ENCODE assay signal across 7 mouse cellular contexts in genomic region chr2:112367222-112367621, GRCm38 (mm10). TPM values are rescaled to one million over a fixed set of nuclear protein-coding genes. Genes with fewer than 3 reads are reported as not detected.
DNase-seq lines count a peak whose midpoint lies in the region; ATAC-seq and TF ChIP-seq lines count a peak whose summit lies in the region.

No protein-coding gene starts in this region.

- 12% methylated on average over 15 of the region's 15 CpGs for WGBS in lung, embryonic 16.5 days
- WGBS in cerebellum, adult 2 months = 15% methylated on average over 15 of the region's 15 CpGs
- 15% methylated on average over 15 of the region's 15 CpGs for WGBS in liver, embryonic 11.5 days
- WGBS in stomach, embryonic 14.5 days = 16% methylated on average over 15 of the region's 15 CpGs

- H3K4me3 ChIP-seq in lung, embryonic 16.5 days (ENCODE audit: low read length) = peak overlapping the region; percentile 97
- peak overlapping the region; percentile 99 for H3K4me3 ChIP-seq in cerebellum, adult 2 months (replicated peaks; ENCODE audit: insufficient read depth, low read depth, low read length)
- H3K4me3 ChIP-seq in liver, embryonic 11.5 days (ENCODE audit: low read depth, low read length) = peak overlapping the region; percentile 82
- peak overlapping the region; percentile 82 for H3K4me3 ChIP-seq in stomach, embryonic 14.5 days (ENCODE audit: low read depth, low read length)

- H3K4me2 ChIP-seq in lung, embryonic 16.5 days (ENCODE audit: low read depth, low read length) = peak overlapping the region; percentile 85
- peak overlapping the region; percentile 89 for H3K4me2 ChIP-seq in liver, embryonic 11.5 days
- peak overlapping the region; percentile 86 for H3K4me2 ChIP-seq in stomach, embryonic 14.5 days (replicated peaks; ENCODE audit: low read depth, low read length)

- DNase-seq in lung, postnatal 14 days = no peak
- DNase-seq in cerebellum, adult 2 months = no peak
- no peak for DNase-seq in liver, embryonic 11.5 days (ENCODE audit: low spot score)
- no peak for DNase-seq in ovary, postnatal 10 days (ENCODE audit: low spot score)

- peak; percentile 48; the same call in 1 of the 2 replicates for ATAC-seq in lung, embryonic 16.5 days (ENCODE audit: low read depth)
- peak; percentile 30 for ATAC-seq in granulocyte monocyte progenitor cell, adult 5-6 weeks (replicated peaks; ENCODE audit: poor library complexity, severe bottlenecking)
- peak; percentile 66 for ATAC-seq in liver, embryonic 11.5 days (replicated peaks; ENCODE audit: low FRiP score)
- ATAC-seq in stomach, embryonic 14.5 days (ENCODE audit: insufficient number of reproducible peaks, insufficient read depth, low FRiP score, low read depth) = no peak

- TF ChIP-seq POLR2A in cerebellum, adult 2 months (IDR thresholded peaks at IDR 0.05; ENCODE audit: borderline replicate concordance, insufficient read depth, low read length) = no peak

- peak overlapping the region; percentile 94 for H3K9ac ChIP-seq in lung, embryonic 16.5 days (ENCODE audit: low read length)
- H3K9ac ChIP-seq in liver, embryonic 11.5 days (ENCODE audit: low read depth, low read length) = peak overlapping the region; percentile 81
- peak overlapping the region; percentile 66 for H3K9ac ChIP-seq in stomach, embryonic 14.5 days (replicated peaks; ENCODE audit: low read depth, low read length)

- H3K9me3 ChIP-seq in lung, embryonic 16.5 days (ENCODE audit: control insufficient read depth, low read length) = no peaks in the 10 kb centered on the region
- no peaks in the 10 kb centered on the region for H3K9me3 ChIP-seq in liver, embryonic 11.5 days (ENCODE audit: control insufficient read depth, low read length)
- H3K9me3 ChIP-seq in stomach, embryonic 14.5 days (ENCODE audit: control insufficient read depth, low read depth, low read length) = no peaks in the 10 kb centered on the region

- peaks cover 7% of the 10 kb centered on the region for H3K36me3 ChIP-seq in lung, embryonic 16.5 days (ENCODE audit: control insufficient read depth, insufficient read depth, low read length)
- H3K36me3 ChIP-seq in liver, embryonic 11.5 days (ENCODE audit: control insufficient read depth, insufficient read depth, low read length) = peaks cover 11% of the 10 kb centered on the region; the same call in 1 of the 2 replicates
- peaks cover 18% of the 10 kb centered on the region for H3K36me3 ChIP-seq in stomach, embryonic 14.5 days (ENCODE audit: control insufficient read depth, insufficient read depth, low read length)

- TF ChIP-seq CTCF in cerebellum, adult 2 months (IDR thresholded peaks at IDR 0.05; ENCODE audit: borderline replicate concordance, insufficient read depth, low read depth, low read length) = no peak

- no peaks in the 10 kb centered on the region for H3K27me3 ChIP-seq in lung, embryonic 16.5 days (ENCODE audit: control insufficient read depth, insufficient read depth, low read depth, low read length)
- no peaks in the 10 kb centered on the region for H3K27me3 ChIP-seq in cerebellum, adult 2 months (ENCODE audit: control insufficient read depth, insufficient read depth, low read length)
- no peaks in the 10 kb centered on the region for H3K27me3 ChIP-seq in liver, embryonic 11.5 days (replicated peaks; ENCODE audit: control insufficient read depth, insufficient read depth, low read length)
- H3K27me3 ChIP-seq in stomach, embryonic 14.5 days (ENCODE audit: control insufficient read depth, insufficient read depth, low read length) = no peaks in the 10 kb centered on the region

- H3K4me1 ChIP-seq in lung, embryonic 16.5 days (replicated peaks; ENCODE audit: control insufficient read depth, insufficient read depth, low read length) = peaks cover 5% of the 10 kb centered on the region; the same call in 1 of the 2 replicates
- H3K4me1 ChIP-seq in cerebellum, adult 2 months (ENCODE audit: control insufficient read depth, insufficient read depth, low read length) = peaks cover 4% of the 10 kb centered on the region
- H3K4me1 ChIP-seq in liver, embryonic 11.5 days (replicated peaks; ENCODE audit: control insufficient read depth, insufficient read depth, low read length) = peaks cover 8% of the 10 kb centered on the region
- H3K4me1 ChIP-seq in stomach, embryonic 14.5 days (ENCODE audit: control insufficient read depth, insufficient read depth, low read length) = peaks cover 6% of the 10 kb centered on the region; the same call in 1 of the 2 replicates

- H3K27ac ChIP-seq in lung, embryonic 16.5 days (ENCODE audit: low read length) = no peak overlapping the region
- H3K27ac ChIP-seq in cerebellum, adult 2 months (ENCODE audit: insufficient read depth, low read length) = no peak overlapping the region
- H3K27ac ChIP-seq in liver, embryonic 11.5 days (ENCODE audit: low read depth, low read length) = no peak overlapping the region; the same call in 1 of the 2 replicates
- H3K27ac ChIP-seq in stomach, embryonic 14.5 days (ENCODE audit: low read length) = no peak overlapping the region

RNA-seq across cellular contexts. Expression of gene Emc4, which starts 0.6 kb away (rescaled TPM):
- polyA plus RNA-seq in lung, embryonic 16.5 days (2015; fragmentation: Nextera tagmentation; extraction: Ambion mirVana) = 109 and 113 TPM in 2 replicates
- 249 and 256 TPM in 2 replicates for polyA plus RNA-seq in cerebellum, adult 2 months (2012; rRNA removed)
- 58.9 and 83.9 TPM in 2 replicates for total RNA-seq in granulocyte monocyte progenitor cell, adult 5-6 weeks (2014; fragmentation: Nextera tagmentation)
- total RNA-seq in granulocyte monocyte progenitor cell, adult 5-6 weeks (2017) = 73.6 and 78.2 TPM in 2 replicates
- 82.2 and 84.8 TPM in 2 replicates for polyA plus RNA-seq in liver, embryonic 11.5 days (2014; fragmentation: Nextera tagmentation; extraction: Ambion mirVana)
- polyA plus RNA-seq in stomach, embryonic 14.5 days (2014; fragmentation: Nextera tagmentation; extraction: Ambion mirVana) = 90.8 and 98.1 TPM in 2 replicates

RNA-seq across cellular contexts. Expression of gene Katnbl1, which starts 11.8 kb away (rescaled TPM):
- polyA plus RNA-seq in lung, embryonic 16.5 days (2015; fragmentation: Nextera tagmentation; extraction: Ambion mirVana) = 39.0 and 45.8 TPM in 2 replicates
- polyA plus RNA-seq in cerebellum, adult 2 months (2012; rRNA removed) = 10.7 and 11.3 TPM in 2 replicates
- 18.0 and 18.1 TPM in 2 replicates for total RNA-seq in granulocyte monocyte progenitor cell, adult 5-6 weeks (2014; fragmentation: Nextera tagmentation)
- total RNA-seq in granulocyte monocyte progenitor cell, adult 5-6 weeks (2017) = 16.4 and 18.1 TPM in 2 replicates
- polyA plus RNA-seq in liver, embryonic 11.5 days (2014; fragmentation: Nextera tagmentation; extraction: Ambion mirVana) = 38.5 and 47.1 TPM in 2 replicates
- 47.7 and 49.3 TPM in 2 replicates for polyA plus RNA-seq in stomach, embryonic 14.5 days (2014; fragmentation: Nextera tagmentation; extraction: Ambion mirVana)
